Mouse (Mus musculus): ENCODE results near the gene Evl.

GRCm38 (mm10) chr12:108701221-108701620 is 146.7 kb downstream of the Evl start:
- no peak for TF ChIP-seq CTCF (IDR thresholded peaks at IDR 0.05; ENCODE audit: borderline replicate concordance, extremely low read depth, insufficient read depth, insufficient read length)
- TF ChIP-seq POLR2A (IDR thresholded peaks at IDR 0.05; ENCODE audit: borderline replicate concordance, extremely low read depth, insufficient read depth, insufficient read length, poor library complexity, severe bottlenecking): no peak
